In the genomic region with DNA sequence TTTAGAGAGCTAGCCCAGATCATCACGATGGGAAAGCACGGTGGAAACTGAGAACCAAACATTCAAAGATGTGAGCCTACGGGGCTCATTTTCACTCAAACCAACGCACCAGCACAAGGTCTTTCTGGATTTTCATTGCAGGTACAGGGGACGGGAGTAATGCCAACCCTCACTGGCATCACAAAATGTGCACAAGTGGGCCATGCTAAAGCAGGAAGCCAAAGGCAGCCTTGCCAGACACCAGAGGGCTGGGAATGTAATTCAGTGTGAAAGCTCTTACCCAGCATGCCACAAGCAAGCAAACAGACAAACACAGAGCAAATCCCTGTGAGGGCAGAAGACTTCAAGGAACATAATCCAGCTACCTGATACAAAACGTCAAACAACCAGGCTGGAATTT, we compare ENCODE assay signal across 27 mouse cellular contexts.
DNase-seq lines count a peak whose midpoint lies in the region; TF ChIP-seq lines count a peak whose summit lies in the region.
"Had no signal": no experiment of that assay in that cellular context is flagged by ENCODE, and none has a peak within 500 bp of the region (broad histone marks: within the 10 kb centered on the region; RNA-seq: fewer than 3 reads in every experiment).

No protein-coding gene starts in this region.

- peak; percentile 96 for DNase-seq in brain, adult 2 months (ENCODE audit: low read depth, low spot score)
- DNase-seq in brain, embryonic 14.5 days (ENCODE audit: low read depth) = peak; percentile 55
- DNase-seq in cerebellum, adult 8-10 months = peak; percentile 60
- peak; percentile 76 to 84 for DNase-seq in cerebellum, postnatal 25 days
- no peak for DNase-seq in heart, adult 2 months
- no peak for DNase-seq in thymus, postnatal 0 days (ENCODE audit: low spot score)
- no peak for DNase-seq in gastrocnemius, postnatal 25 days
- DNase-seq: adrenal gland, postnatal 25 days; B cell, adult 2 months; embryo, embryonic 11 days; gastrocnemius, postnatal 10 days; kidney, adult 8-10 months; kidney, postnatal 4 days; layer of hippocampus, postnatal 36 days; liver; lung, embryonic 14.5 days; lung, postnatal 14 days; thymus, postnatal 25 days had no signal

- no peak for TF ChIP-seq POLR2A in brain, embryonic 14.5 days (IDR thresholded peaks at IDR 0.05; ENCODE audit: borderline replicate concordance, extremely low read depth, insufficient read depth, insufficient read length, poor library complexity, severe bottlenecking)
- no peak for TF ChIP-seq POLR2A in heart, adult 2 months (IDR thresholded peaks at IDR 0.05; ENCODE audit: insufficient read depth, low read depth, low read length)

- H3K36me3 ChIP-seq in heart, adult 2 months (ENCODE audit: control insufficient read depth, insufficient read depth, low read length) = no peaks in the 10 kb centered on the region
- H3K36me3 ChIP-seq: heart, embryonic 15.5 days; liver, embryonic 15.5 days; midbrain, embryonic 12.5 days had no signal

- H3K27ac ChIP-seq in heart, adult 2 months = no peak overlapping the region
- H3K27ac ChIP-seq: embryonic facial prominence, embryonic 12.5 days; forebrain, embryonic 15.5 days; heart, embryonic 10.5 days; heart, embryonic 15.5 days; hindbrain, embryonic 13.5 days; kidney, postnatal 0 days; liver, embryonic 15.5 days; midbrain, embryonic 12.5 days; neural tube, embryonic 13.5 days had no signal

- intact Hi-C loops in heart, adult 2 months (cut with DNase I) = no loop called here

- TF ChIP-seq EP300 in heart, adult 2 months (IDR thresholded peaks at IDR 0.05; ENCODE audit: insufficient read depth, low read depth, low read length) = no peak

- no peak overlapping the region for H3K4me3 ChIP-seq in heart, adult 2 months
- H3K4me3 ChIP-seq: embryonic facial prominence, embryonic 12.5 days; forebrain, embryonic 15.5 days; heart, embryonic 10.5 days; heart, embryonic 15.5 days; hindbrain, embryonic 13.5 days; liver, embryonic 15.5 days; midbrain, embryonic 12.5 days; neural tube, embryonic 13.5 days had no signal

- peaks cover 2% of the 10 kb centered on the region; the same call in 1 of the 2 replicates for H3K4me1 ChIP-seq in heart, adult 2 months (ENCODE audit: control insufficient read depth, insufficient read depth, low read length)

- no peak overlapping the region for H3K9ac ChIP-seq in heart, adult 2 months (ENCODE audit: low read depth, low read length)
- H3K9ac ChIP-seq: embryonic facial prominence, embryonic 12.5 days; forebrain, embryonic 15.5 days; heart, embryonic 15.5 days; hindbrain, embryonic 13.5 days; liver, embryonic 15.5 days; lung, embryonic 14.5 days; midbrain, embryonic 12.5 days; neural tube, embryonic 13.5 days had no signal

- no peaks in the 10 kb centered on the region for H3K27me3 ChIP-seq in heart, adult 2 months (ENCODE audit: control insufficient read depth, insufficient read depth, low read length)
- H3K27me3 ChIP-seq: embryonic facial prominence, embryonic 12.5 days; forebrain, embryonic 15.5 days had no signal

- no peak for TF ChIP-seq CTCF in brain, embryonic 14.5 days (IDR thresholded peaks at IDR 0.05; ENCODE audit: borderline replicate concordance, extremely low read depth, insufficient read depth, insufficient read length)
- no peak for TF ChIP-seq CTCF in heart, adult 2 months (IDR thresholded peaks at IDR 0.05)

- no peaks in the 10 kb centered on the region for H3K79me2 ChIP-seq in heart, adult 2 months (replicated peaks; ENCODE audit: control insufficient read depth, insufficient read depth, low read length)

- 88% methylated on average over 6 of the region's 6 CpGs for WGBS in heart, adult 2 months

Comparison
In these comparisons a context has a peak if more than half of its experiments do, and no peak if none do; other contexts are left out.
1. DNase-seq: peak in brain, adult 2 months (single experiment), brain, embryonic 14.5 days (single experiment), cerebellum, adult 8-10 months (single experiment) and cerebellum, postnatal 25 days (2 of 2); none in heart, adult 2 months (0 of 2), thymus, postnatal 0 days (single experiment) and gastrocnemius, postnatal 25 days (single experiment).